Mouse (Mus musculus): ENCODE measurements around the gene March1. TPM values are rescaled to one million over a fixed set of nuclear protein-coding genes. Genes with fewer than 3 reads are reported as not detected.

Gene March1
- total RNA-seq, 1 experiment from 2014 or later = 3.0 TPM

GRCm38 (mm10) chr8:66519149-66519548 lies 901.4 kb downstream of the March1 start:
- no peak for ATAC-seq (replicated peaks in 1 of 2; ENCODE audit: insufficient read depth in 1 of 2, low FRiP score in 2 of 2, low TSS enrichment in 1 of 2, low read depth in 1 of 2, poor library complexity in 2 of 2, severe bottlenecking in 2 of 2)

GRCm38 (mm10) chr8:66520576-66520975 lies 902.9 kb downstream of the March1 start:
- ATAC-seq (replicated peaks in 1 of 2; ENCODE audit: insufficient read depth in 1 of 2, low FRiP score in 2 of 2, low TSS enrichment in 1 of 2, low read depth in 1 of 2, poor library complexity in 2 of 2, severe bottlenecking in 2 of 2) = no peak
